Mouse (Mus musculus) kidney, embryonic 15.5 days (tissue): ENCODE measurements around the gene Jam2. TPM values are rescaled to one million over a fixed set of nuclear protein-coding genes. Genes with fewer than 3 reads are reported as not detected.

Experiments used
- ATAC-seq: fragments of 200-750 bp; cut with Nextera tagmentation; replicated peaks from 2 replicates; pipeline ENCODE4 v1.8.0; 2017; ENCODE audit warnings: moderate TSS enrichment; ENCODE audit not compliant: low FRiP score
- H3K27ac ChIP-seq: fragments of 300-500 bp; sonication (generic); 2 replicates; pipeline ENCODE4 v1.5.1; 2015; ENCODE audit warnings: mild to moderate bottlenecking, inconsistent platforms
- H3K27me3 ChIP-seq: fragments of 300-500 bp; sonication (generic); 2 replicates; pipeline ENCODE4 v1.6.1; 2015; ENCODE audit warnings: inconsistent platforms
- H3K36me3 ChIP-seq: fragments of 300-500 bp; sonication (generic); 2 replicates; pipeline ENCODE4 v1.6.1; 2015; ENCODE audit warnings: inconsistent platforms
- H3K4me1 ChIP-seq: fragments of 300-500 bp; sonication (generic); 2 replicates; pipeline ENCODE4 v1.6.1; 2015; ENCODE audit warnings: inconsistent platforms
- H3K4me2 ChIP-seq: fragments of 300-500 bp; sonication (generic); 2 replicates; pipeline ENCODE4 v1.6.1; 2015; ENCODE audit warnings: moderate library complexity, mild to moderate bottlenecking, inconsistent platforms
- H3K4me3 ChIP-seq: fragments of 300-500 bp; sonication (generic); replicated peaks from 2 replicates; pipeline ENCODE4 v1.5.1; 2015; ENCODE audit warnings: mild to moderate bottlenecking, inconsistent platforms
- H3K9ac ChIP-seq: fragments of 300-500 bp; sonication (generic); 2 replicates; pipeline ENCODE4 v1.6.1; 2015; ENCODE audit warnings: mild to moderate bottlenecking, inconsistent platforms
- H3K9me3 ChIP-seq: fragments of 300-500 bp; sonication (generic); replicated peaks from 2 replicates; pipeline ENCODE4 v1.6.1; 2016; ENCODE audit warnings: inconsistent platforms
- WGBS: fragments of 180-500 bp; shearing (Covaris S2); methylation state at CpG from one replicate; pipeline ENCODE4 v1.1.7; 2015; ENCODE audit warnings: mixed read lengths; 5-methylcytosine and 5-hydroxymethylcytosine counted together
- polyA plus RNA-seq: library from polyadenylated mRNA; unstranded; fragments of >200 nt; fragmentation: Nextera tagmentation; extraction: Ambion mirVana; gene quantifications from 2 replicates; pipeline ENCODE4 v1.2.1, GENCODE M21; 2015

Gene Jam2
- polyA plus RNA-seq, result 4.0 TPM in 2 replicates

DNA sequence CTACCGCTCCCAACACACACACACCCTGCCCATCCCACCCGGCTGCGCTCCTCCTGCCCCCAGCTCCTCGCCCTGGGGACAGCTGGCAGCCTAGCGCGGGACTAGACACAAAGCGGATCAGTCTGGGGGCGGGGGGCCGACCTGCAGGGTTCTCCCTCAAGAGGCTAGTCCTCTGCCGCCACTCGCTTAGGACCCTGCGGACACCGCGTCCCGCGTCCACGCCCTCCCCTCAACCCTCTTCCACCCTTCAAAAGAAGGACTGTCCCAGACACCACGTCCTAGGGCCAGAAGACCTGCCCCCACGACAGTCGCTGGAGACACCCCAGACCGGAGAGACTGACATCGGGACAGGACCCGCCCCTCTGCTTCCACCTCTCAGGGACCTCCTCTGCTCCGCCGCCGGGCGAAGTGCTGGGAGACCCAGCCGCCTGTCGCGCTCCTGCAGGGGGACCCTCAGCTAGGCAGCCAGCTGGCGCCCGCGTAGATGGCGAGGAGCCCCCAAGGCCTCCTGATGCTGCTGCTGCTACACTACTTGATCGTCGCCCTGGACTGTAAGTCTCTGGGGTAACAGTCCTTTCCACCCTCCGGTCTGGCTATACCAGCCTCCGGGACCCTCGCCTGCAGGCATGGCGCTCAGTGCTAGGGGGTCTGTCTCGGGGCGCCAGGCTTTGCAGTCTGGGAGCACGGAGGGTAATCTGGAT is at the start of gene Jam2:
Gene Jam2 (plus strand): TSS at position 121 of the 701 bp plus-strand sequence.
- Histone ChIP-seq H3K36me3 (no peaks in the 10 kb centered on the region), H3K27ac (no peak within 1 kb of the TSS), H3K4me3 (peak within 1 kb of the TSS; percentile 60), H3K4me1 (peaks cover 21% of the 10 kb centered on the region), H3K27me3 (peaks cover 36% of the 10 kb centered on the region), H3K4me2 (peak within 1 kb of the TSS; percentile 100), H3K9ac (peak within 1 kb of the TSS; percentile 50), H3K9me3 (no peaks in the 10 kb centered on the region)
- under 1% methylated on average over 43 of the region's 43 CpGs for WGBS
- peak; percentile 88 for ATAC-seq

- Histone ChIP-seq H3K4me2 (peak overlapping the region; percentile 71), H3K9me3 (no peaks in the 10 kb centered on the region), H3K4me3 (peak overlapping the region; percentile 67), H3K36me3 (peaks cover 33% of the 10 kb centered on the region), H3K27me3 (no peaks in the 10 kb centered on the region), H3K27ac (no peak overlapping the region), H3K4me1 (peaks cover 11% of the 10 kb centered on the region), H3K9ac (peak overlapping the region; percentile 64)
- 0% methylated on average over 15 of the region's 15 CpGs for WGBS
- ATAC-seq, result peak; percentile 61
Observed at GRCm38 (mm10) chr16:84734806-84735165, 39.1 kb upstream of the Jam2 start.

GRCm38 (mm10) chr16:84735166-84736105 is 38.5 kb upstream of the Jam2 start, which contains the start of gene Mrpl39:
Mrpl39 (minus strand) TSS chr16:84735742.
- H3K4me3 ChIP-seq, result peak within 1 kb of the TSS; percentile 67
- peak within 1 kb of the TSS; percentile 73 for H3K27ac ChIP-seq
- peak within 1 kb of the TSS; percentile 64 for H3K9ac ChIP-seq
- peaks cover 26% of the 10 kb centered on the region for H3K36me3 ChIP-seq
- WGBS, result 1% methylated on average over 66 of the region's 66 CpGs
- H3K4me2 ChIP-seq, result peak within 1 kb of the TSS; percentile 71
- H3K27me3 ChIP-seq, result no peaks in the 10 kb centered on the region
- no peaks in the 10 kb centered on the region for H3K9me3 ChIP-seq
- H3K4me1 ChIP-seq, result peaks cover 11% of the 10 kb centered on the region
- peak; percentile 100 for ATAC-seq

GRCm38 (mm10) chr16:84737358-84737757 is 36.6 kb upstream of the Jam2 start:
- H3K4me2 ChIP-seq, result no peak overlapping the region
- ATAC-seq, result no peak
- WGBS, result 81% methylated on average over 3 of the region's 3 CpGs

GRCm38 (mm10) chr16:84744703-84745490 is 29.0 kb upstream of the Jam2 start:
- Histone ChIP-seq H3K36me3 (no peaks in the 10 kb centered on the region), H3K9ac (no peak overlapping the region), H3K4me1 (no peaks in the 10 kb centered on the region), H3K9me3 (no peaks in the 10 kb centered on the region), H3K4me3 (no peak overlapping the region), H3K27ac (no peak overlapping the region), H3K27me3 (no peaks in the 10 kb centered on the region), H3K4me2 (no peak overlapping the region)
- ATAC-seq, result no peak
- 72% methylated on average over 10 of the region's 10 CpGs for WGBS

More at GRCm38 (mm10) chr16:84737358-84737757, 36.6 kb upstream of the Jam2 start:
- Histone ChIP-seq H3K9me3 (no peaks in the 10 kb centered on the region), H3K4me3 (no peak overlapping the region), H3K9ac (no peak overlapping the region), H3K27me3 (no peaks in the 10 kb centered on the region), H3K36me3 (0 out of 2 replicates have a peak, but pooled peaks cover 8% of the 10 kb centered on the region), H3K27ac (no peak overlapping the region), H3K4me1 (peaks cover 11% of the 10 kb centered on the region)

GRCm38 (mm10) chr16:84745721-84746306 is 28.1 kb upstream of the Jam2 start:
- ATAC-seq, result no peak
- Histone ChIP-seq H3K27ac (no peak overlapping the region), H3K9ac (no peak overlapping the region), H3K9me3 (no peaks in the 10 kb centered on the region), H3K27me3 (no peaks in the 10 kb centered on the region), H3K4me3 (no peak overlapping the region), H3K4me2 (no peak overlapping the region), H3K36me3 (no peaks in the 10 kb centered on the region), H3K4me1 (no peaks in the 10 kb centered on the region)
- WGBS, result 76% methylated on average over 6 of the region's 6 CpGs

DNA sequence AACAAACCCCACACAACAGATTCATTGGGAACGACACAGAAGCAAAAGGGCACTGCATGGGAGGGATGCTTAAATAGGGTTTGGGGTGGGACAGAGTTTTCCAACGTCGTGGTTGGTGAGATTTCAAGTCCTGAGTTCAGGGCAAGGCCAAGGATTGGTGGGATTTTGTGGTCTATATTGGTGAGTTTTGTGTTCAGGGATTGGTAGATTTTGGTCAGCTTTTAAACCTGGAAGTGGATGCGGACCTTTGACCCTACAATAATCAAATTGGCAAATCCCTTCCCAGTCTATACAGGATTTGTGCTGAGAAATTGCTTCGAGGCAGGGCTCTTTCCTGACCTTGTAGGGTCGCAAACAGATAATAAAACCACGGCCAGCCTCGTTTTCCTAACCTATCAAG is 6.0 kb upstream of the Jam2 start:
- H3K27ac ChIP-seq, result no peak overlapping the region
- H3K4me3 ChIP-seq, result no peak overlapping the region
- H3K4me1 ChIP-seq, result peaks cover under 1% of the 10 kb centered on the region; the same call in 1 of the 2 replicates
- no peaks in the 10 kb centered on the region for H3K36me3 ChIP-seq
- H3K27me3 ChIP-seq, result peaks cover 8% of the 10 kb centered on the region; the same call in 1 of the 2 replicates
- 76% methylated on average over 8 of the region's 8 CpGs for WGBS
- no peak overlapping the region for H3K4me2 ChIP-seq
- no peaks in the 10 kb centered on the region for H3K9me3 ChIP-seq
- ATAC-seq, result no peak
- no peak overlapping the region for H3K9ac ChIP-seq

DNA sequence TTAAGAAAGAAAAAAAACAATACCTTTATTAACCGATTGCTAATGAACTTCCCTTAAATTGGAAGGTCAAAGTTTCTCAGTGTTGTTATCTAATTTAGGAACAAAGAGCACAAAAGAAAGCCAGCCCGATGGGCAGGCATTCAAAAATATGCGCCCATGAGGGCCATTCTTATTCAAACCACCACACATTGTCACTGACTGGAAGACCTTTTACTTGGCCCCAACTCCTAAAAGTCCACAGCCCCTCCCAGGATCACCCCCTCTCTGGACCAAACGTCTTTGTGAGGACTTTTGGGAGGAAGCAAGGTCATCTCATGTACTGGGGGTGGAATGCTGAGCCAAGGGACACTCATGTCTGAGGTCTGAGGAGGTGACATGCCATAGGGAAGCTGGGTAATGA is 4.7 kb upstream of the Jam2 start:
- peaks cover 11% of the 10 kb centered on the region for H3K4me1 ChIP-seq
- H3K4me2 ChIP-seq, result no peak overlapping the region
- H3K27me3 ChIP-seq, result peaks cover 13% of the 10 kb centered on the region
- H3K9me3 ChIP-seq, result no peaks in the 10 kb centered on the region
- H3K4me3 ChIP-seq, result no peak overlapping the region
- H3K27ac ChIP-seq, result no peak overlapping the region
- H3K9ac ChIP-seq, result no peak overlapping the region
- 61% methylated on average over 4 of the region's 4 CpGs for WGBS
- ATAC-seq, result no peak
- H3K36me3 ChIP-seq, result no peaks in the 10 kb centered on the region

DNA sequence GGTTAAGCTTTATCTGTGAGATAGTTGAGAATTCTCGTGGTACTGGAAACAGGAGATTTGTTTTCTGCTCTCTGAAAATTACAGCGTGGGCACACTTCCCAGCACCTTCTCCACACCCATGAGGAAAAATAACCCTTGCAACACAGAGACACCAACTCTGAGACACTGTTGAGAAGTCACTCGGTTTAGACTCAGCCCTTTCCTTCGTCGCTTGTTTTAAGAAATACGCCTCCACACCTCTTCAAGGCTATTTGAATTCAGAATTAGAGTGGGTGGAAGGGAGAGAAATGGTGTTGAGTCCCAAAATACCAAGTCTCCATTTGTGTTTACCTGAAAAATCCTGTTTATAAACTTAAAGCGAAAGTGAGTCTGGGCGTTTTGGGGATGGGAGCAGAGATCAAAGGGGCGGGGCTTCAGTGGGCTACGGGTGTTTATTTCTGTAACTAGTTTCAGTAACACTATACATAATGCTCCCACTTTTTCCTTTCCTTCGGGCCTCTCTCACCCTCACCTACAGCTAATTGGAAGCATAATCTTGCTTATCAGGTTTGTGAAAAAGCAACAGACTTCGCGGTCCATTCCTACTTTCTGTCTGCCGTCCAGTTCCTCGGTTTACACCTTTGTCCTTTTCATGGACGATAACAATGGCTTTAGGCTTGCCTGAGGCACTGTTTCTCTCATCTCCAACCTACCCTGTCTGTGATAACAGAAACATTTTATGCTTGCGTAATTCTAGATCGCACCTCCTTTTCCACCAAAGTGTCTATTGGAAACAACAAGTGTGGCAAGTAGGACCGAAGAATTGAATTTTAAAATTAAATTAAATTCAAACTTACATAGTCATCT is 4.1 kb upstream of the Jam2 start:
- no peak for ATAC-seq
- Histone ChIP-seq H3K36me3 (no peaks in the 10 kb centered on the region), H3K4me3 (no peak overlapping the region), H3K9ac (no peak overlapping the region), H3K4me2 (no peak overlapping the region), H3K27ac (no peak overlapping the region), H3K27me3 (peaks cover 18% of the 10 kb centered on the region), H3K4me1 (peaks cover 18% of the 10 kb centered on the region), H3K9me3 (no peaks in the 10 kb centered on the region)
- WGBS, result 85% methylated on average over 19 of the region's 19 CpGs

DNA sequence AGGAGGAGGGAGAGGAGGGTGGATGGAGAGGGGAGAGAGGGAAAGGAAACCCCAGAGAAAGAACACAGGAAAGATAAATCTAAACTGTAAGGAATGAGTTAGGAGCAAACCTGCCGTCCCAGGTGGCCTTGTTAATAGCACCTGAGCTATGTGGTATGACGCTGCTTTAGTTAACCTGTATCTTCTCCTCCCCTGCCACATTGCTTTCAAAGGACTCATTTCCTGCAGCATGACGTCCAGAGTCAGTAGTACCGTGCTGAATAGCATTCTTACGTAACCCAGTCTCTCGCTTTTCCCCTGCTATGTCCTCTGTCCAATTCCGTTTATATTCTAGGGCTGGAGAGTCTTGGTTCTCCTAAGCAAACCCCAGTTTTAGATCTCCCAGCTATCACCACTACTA is 3.0 kb upstream of the Jam2 start:
- no peaks in the 10 kb centered on the region for H3K36me3 ChIP-seq
- no peak overlapping the region for H3K4me3 ChIP-seq
- no peaks in the 10 kb centered on the region for H3K9me3 ChIP-seq
- H3K9ac ChIP-seq, result no peak overlapping the region
- H3K27me3 ChIP-seq, result peaks cover 28% of the 10 kb centered on the region
- H3K4me1 ChIP-seq, result peaks cover 21% of the 10 kb centered on the region
- no peak overlapping the region for H3K4me2 ChIP-seq
- no peak overlapping the region for H3K27ac ChIP-seq
- no peak for ATAC-seq
- WGBS, result 86% methylated on average over 7 of the region's 7 CpGs

DNA sequence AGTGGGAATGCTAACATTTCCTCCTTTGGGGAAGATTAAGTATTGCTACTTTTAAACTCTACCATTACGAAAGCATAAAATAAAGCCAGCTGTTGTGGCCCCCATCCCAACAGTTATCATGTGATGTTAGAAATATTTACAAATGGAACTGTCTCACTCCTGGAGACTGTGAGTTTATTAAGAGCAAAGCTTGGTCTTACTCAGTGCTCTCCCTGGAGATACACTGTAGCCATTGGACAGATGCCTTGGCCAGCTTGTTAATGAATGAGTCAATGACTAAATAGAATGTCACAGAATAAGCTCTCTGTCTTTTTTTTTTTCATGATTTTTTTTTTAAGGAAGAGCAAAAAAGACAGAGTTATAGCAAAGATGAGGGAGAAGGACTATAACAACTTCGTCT is 2.5 kb upstream of the Jam2 start:
- no peak overlapping the region for H3K4me3 ChIP-seq
- H3K27ac ChIP-seq, result no peak overlapping the region
- H3K4me2 ChIP-seq, result no peak overlapping the region
- H3K9ac ChIP-seq, result no peak overlapping the region
- H3K27me3 ChIP-seq, result peaks cover 34% of the 10 kb centered on the region
- WGBS, result 93% methylated on average over 2 of the region's 2 CpGs
- peaks cover 21% of the 10 kb centered on the region for H3K4me1 ChIP-seq
- no peaks in the 10 kb centered on the region for H3K9me3 ChIP-seq
- H3K36me3 ChIP-seq, result no peaks in the 10 kb centered on the region
- ATAC-seq, result no peak
